Mouse (Mus musculus): ENCODE results near the gene Fam221a. TPM values are rescaled to one million over a fixed set of nuclear protein-coding genes. Genes with fewer than 3 reads are reported as not detected.

Gene Fam221a
- total and polyA plus RNA-seq, 3 experiments, result 0.08 TPM; not detected in 2

GRCm38 (mm10) chr6:49318966-49319594 lies 48.5 kb upstream of the Fam221a start, which contains the start of gene Ccdc126 (continued):
- TF ChIP-seq MAFK (IDR thresholded peaks at IDR 0.05; ENCODE audit: borderline replicate concordance, low read depth, low read length) (no peak), MYC (IDR thresholded peaks at IDR 0.05; ENCODE audit: low read depth, low read length) (peak; percentile 98), UBTF (IDR thresholded peaks at IDR 0.05; ENCODE audit: borderline replicate concordance, insufficient read depth, low read depth, low read length) (0 out of 2 replicates have a peak, but pooled peaks have one; percentile 68), MAX (IDR thresholded peaks at IDR 0.05; ENCODE audit: low read length) (peak; percentile 98), SMC3 (IDR thresholded peaks at IDR 0.05; ENCODE audit: low read depth, low read length) (peak; percentile 58), BHLHE40 (IDR thresholded peaks at IDR 0.05; ENCODE audit: borderline replicate concordance, low read depth, low read length) (peak; percentile 99), USF1 (IDR thresholded peaks at IDR 0.05; ENCODE audit: low read depth, low read length) (peak; percentile 89), KAT2A (conservative IDR thresholded peaks at IDR 0.05; ENCODE audit: low read depth, low read length) (no peak; the same call in 1 of the 2 replicates), MAZ (IDR thresholded peaks at IDR 0.05; ENCODE audit: low read depth, low read length) (no peak), NELFE (IDR thresholded peaks at IDR 0.05; ENCODE audit: low read depth, low read length) (peak; percentile 45), SIN3A (IDR thresholded peaks at IDR 0.05; ENCODE audit: low read length) (peak; percentile 100), MEF2A (IDR thresholded peaks at IDR 0.05; ENCODE audit: extremely low read depth, insufficient replicate concordance, low read depth, low read length, poor library complexity, severe bottlenecking) (no peak), POLR2AphosphoS5 (IDR thresholded peaks at IDR 0.05; ENCODE audit: borderline replicate concordance, low read depth, low read length) (no peak), CHD1 (IDR thresholded peaks at IDR 0.05; ENCODE audit: low read depth, low read length) (no peak)

GRCm38 (mm10) chr6:49319595-49320315 lies 47.8 kb upstream of the Fam221a start:
- DNase-seq (ENCODE audit: low read depth, low spot score), result peak; percentile 64
- Histone ChIP-seq H3K27me3 (ENCODE audit: control insufficient read depth in 1 of 2, insufficient read depth in 2 of 2, low read length in 2 of 2) (peaks cover 0 to 3% of the 10 kb centered on the region in 2 experiments; a peak in 1 of 4 replicates), H3K9ac (ENCODE audit: control insufficient read depth, low read depth, low read length, poor library complexity, severe bottlenecking) (peak overlapping the region; percentile 84), H3K79me2 (ENCODE audit: control insufficient read depth, insufficient read depth, low read length, poor library complexity) (peaks cover 3% of the 10 kb centered on the region), H3K27ac (ENCODE audit: control insufficient read depth, low read depth, low read length) (peak overlapping the region; percentile 18), H3K4me1 (ENCODE audit: control insufficient read depth in 1 of 2, insufficient read depth in 2 of 2, low read length in 2 of 2) (peaks cover 6 to 15% of the 10 kb centered on the region in 2 experiments; a peak in 3 of 4 replicates), H3K4me3 (ENCODE audit: control insufficient read depth in 1 of 2, insufficient read depth in 1 of 2, low read depth in 2 of 2, low read length in 2 of 2) (peak overlapping the region; percentile 65 to 92), H3K9me3 (replicated peaks; ENCODE audit: insufficient read depth, low read length) (no peaks in the 10 kb centered on the region), H3K36me3 (ENCODE audit: control insufficient read depth in 1 of 2, insufficient read depth in 2 of 2, low read length in 2 of 2) (peaks cover 0 to 24% of the 10 kb centered on the region in 2 experiments; a peak in 2 of 4 replicates)
- no peak for TF ChIP-seq MYB (IDR thresholded peaks at IDR 0.05; ENCODE audit: low read depth, low read length)
- TF ChIP-seq ZNF384 (IDR thresholded peaks at IDR 0.05; ENCODE audit: low read depth, low read length), result no peak
- TF ChIP-seq EP300 (IDR thresholded peaks at IDR 0.05; ENCODE audit: low read depth in 1 of 2, low read length in 2 of 2), result no peak
- TF ChIP-seq CHD2 (IDR thresholded peaks at IDR 0.05; ENCODE audit: low read length), result no peak
- no peak for TF ChIP-seq BHLHE40 (IDR thresholded peaks at IDR 0.05; ENCODE audit: borderline replicate concordance, low read depth, low read length)
- no peak for TF ChIP-seq ETS1 (IDR thresholded peaks at IDR 0.05; ENCODE audit: low read depth, low read length)
- TF ChIP-seq TBP (IDR thresholded peaks at IDR 0.05; ENCODE audit: low read depth, low read length), result no peak
- no peak for TF ChIP-seq JUND (IDR thresholded peaks at IDR 0.05; ENCODE audit: low read depth, low read length)
- no peak for TF ChIP-seq POLR2AphosphoS2 (IDR thresholded peaks at IDR 0.05; ENCODE audit: low read length)
- no peak for TF ChIP-seq MEF2A (IDR thresholded peaks at IDR 0.05; ENCODE audit: extremely low read depth, insufficient replicate concordance, low read depth, low read length, poor library complexity, severe bottlenecking)
- no peak for TF ChIP-seq ZC3H11A (IDR thresholded peaks at IDR 0.05; ENCODE audit: low read depth, low read length)
- TF ChIP-seq MAFK (IDR thresholded peaks at IDR 0.05; ENCODE audit: borderline replicate concordance, low read depth, low read length), result no peak
- TF ChIP-seq NELFE (IDR thresholded peaks at IDR 0.05; ENCODE audit: low read depth, low read length), result no peak
- no peak for TF ChIP-seq RAD21 (IDR thresholded peaks at IDR 0.05; ENCODE audit: low read depth, low read length)
- no peak for TF ChIP-seq SIN3A (IDR thresholded peaks at IDR 0.05; ENCODE audit: low read length)
- TF ChIP-seq RCOR1 (IDR thresholded peaks at IDR 0.05; ENCODE audit: low read depth, low read length), result no peak
- no peak for TF ChIP-seq UBTF (IDR thresholded peaks at IDR 0.05; ENCODE audit: borderline replicate concordance, insufficient read depth, low read depth, low read length)
